Mouse (Mus musculus) thymus, postnatal 0 days (tissue): ENCODE results near the gene Erbb4. TPM values are rescaled to one million over a fixed set of nuclear protein-coding genes. Genes with fewer than 3 reads are reported as not detected.
"Not testable (repeated sequence)": the region's sequence is repeated elsewhere in the genome, so short reads cannot be mapped to it uniquely, and the experiment has no call there.

Experiments
- DNase-seq: peaks from one replicate; pipeline ENCODE4 v3.0.0-alpha.2; 2015; ENCODE audit warnings: low spot score
- polyA plus RNA-seq: library from polyadenylated mRNA; unstranded; fragments of >200 nt; fragmentation: Nextera tagmentation; extraction: Ambion mirVana; gene quantifications from 2 replicates; pipeline ENCODE4 v1.2.1, GENCODE M21; 2015

The Erbb4 gene
- polyA plus RNA-seq, 1 experiment from 2014 or later: 0.04 TPM

GRCm38 (mm10) chr1:68872976-68873634 is 234.8 kb downstream of the Erbb4 start:
- no peak for DNase-seq

GRCm38 (mm10) chr1:68860341-68860740 is 247.5 kb downstream of the Erbb4 start:
- DNase-seq: no peak

- no peak for DNase-seq
Observed at GRCm38 (mm10) chr1:68859480-68859879, 248.4 kb downstream of the Erbb4 start.

GRCm38 (mm10) chr1:68839352-68839751 is 268.5 kb downstream of the Erbb4 start:
- DNase-seq: no peak

GRCm38 (mm10) chr1:68834686-68835085 is 273.2 kb downstream of the Erbb4 start:
- no peak for DNase-seq

GRCm38 (mm10) chr1:68832101-68832500 is 275.8 kb downstream of the Erbb4 start:
- no peak for DNase-seq

- no peak for DNase-seq
Observed at GRCm38 (mm10) chr1:68831575-68831974, 276.3 kb downstream of the Erbb4 start.

- no peak for DNase-seq
Observed at GRCm38 (mm10) chr1:68830501-68831239, 277.2 kb downstream of the Erbb4 start.

GRCm38 (mm10) chr1:68823116-68823644 is 284.7 kb downstream of the Erbb4 start:
- DNase-seq: no peak

- DNase-seq: no peak
Observed at GRCm38 (mm10) chr1:68806711-68807110, 301.1 kb downstream of the Erbb4 start.

- DNase-seq: no peak
Observed at GRCm38 (mm10) chr1:68787409-68788015, 320.3 kb downstream of the Erbb4 start.

- DNase-seq: no peak
Observed at GRCm38 (mm10) chr1:68780653-68781052, 327.2 kb downstream of the Erbb4 start.

- DNase-seq: no peak
Observed at GRCm38 (mm10) chr1:68780032-68780431, 327.8 kb downstream of the Erbb4 start.

- not testable (repeated sequence) for DNase-seq
Observed at GRCm38 (mm10) chr1:68766095-68766494, 341.8 kb downstream of the Erbb4 start.

- no peak for DNase-seq
Observed at GRCm38 (mm10) chr1:68762456-68762855, 345.4 kb downstream of the Erbb4 start.

GRCm38 (mm10) chr1:68748976-68749375 is 358.9 kb downstream of the Erbb4 start:
- DNase-seq: no peak

GRCm38 (mm10) chr1:68681478-68681877 is 426.4 kb downstream of the Erbb4 start:
- DNase-seq: no peak

GRCm38 (mm10) chr1:68674667-68675066 is 433.2 kb downstream of the Erbb4 start:
- no peak for DNase-seq

GRCm38 (mm10) chr1:68666831-68667601 is 440.8 kb downstream of the Erbb4 start:
- DNase-seq: no peak

GRCm38 (mm10) chr1:68590475-68590874 is 517.4 kb downstream of the Erbb4 start:
- DNase-seq: no peak

- no peak for DNase-seq
Observed at GRCm38 (mm10) chr1:68573851-68574540, 533.9 kb downstream of the Erbb4 start.
